Mouse (Mus musculus) heart, embryonic 11.5 days (tissue): Measurements from ENCODE around the gene Gm37240. TPM values are rescaled to one million over a fixed set of nuclear protein-coding genes. Genes with fewer than 3 reads are reported as not detected.
A peak's percentile ranks its signal among the peaks of the same experiment; 100 is the strongest.

Experiments
- ATAC-seq: fragments of 200-750 bp; cut with Nextera tagmentation; replicated peaks from 2 replicates; pipeline ENCODE4 v1.8.0; 2017; ENCODE audit warnings: moderate library complexity; ENCODE audit not compliant: insufficient number of reproducible peaks, low FRiP score, low TSS enrichment
- H3K27ac ChIP-seq: fragments of 300-500 bp; sonication (generic); 2 replicates; pipeline ENCODE4 v1.5.1; 2014; ENCODE audit warnings: mild to moderate bottlenecking, low read depth, low read length
- H3K27me3 ChIP-seq: fragments of 300-500 bp; sonication (generic); 2 replicates; pipeline ENCODE4 v1.6.1; 2014; ENCODE audit warnings: mild to moderate bottlenecking, low read length, mixed read lengths; ENCODE audit not compliant: control insufficient read depth, insufficient read depth
- H3K36me3 ChIP-seq: fragments of 300-500 bp; sonication (generic); 2 replicates; pipeline ENCODE4 v1.6.1; 2014; ENCODE audit warnings: mild to moderate bottlenecking, low read length, moderate library complexity, mixed read lengths; ENCODE audit not compliant: control insufficient read depth, insufficient read depth
- H3K4me1 ChIP-seq: fragments of 300-500 bp; sonication (generic); 2 replicates; pipeline ENCODE4 v1.6.1; 2014; ENCODE audit warnings: low read length; ENCODE audit not compliant: control insufficient read depth, insufficient read depth
- H3K4me2 ChIP-seq: fragments of 300-500 bp; sonication (generic); 2 replicates; pipeline ENCODE4 v1.6.1; 2014; ENCODE audit warnings: mild to moderate bottlenecking, moderate library complexity
- H3K4me3 ChIP-seq: fragments of 300-500 bp; sonication (generic); 2 replicates; pipeline ENCODE4 v1.5.1; 2014; ENCODE audit warnings: low read depth, low read length
- H3K9ac ChIP-seq: fragments of 300-500 bp; sonication (generic); 2 replicates; pipeline ENCODE4 v1.6.1; 2014; ENCODE audit warnings: mild to moderate bottlenecking, low read depth, low read length, moderate library complexity
- H3K9me3 ChIP-seq: fragments of 300-500 bp; sonication (generic); replicated peaks from 2 replicates; pipeline ENCODE4 v1.6.1; 2016; ENCODE audit warnings: low read length; ENCODE audit not compliant: control insufficient read depth
- WGBS: fragments of 180-500 bp; shearing (Covaris S2); extraction: QIAGEN DNeasy Blood & Tissue Kit; methylation state at CpG from one replicate; pipeline ENCODE4 v1.1.7; 2014; ENCODE audit not compliant: insufficient replicate concordance; 5-methylcytosine and 5-hydroxymethylcytosine counted together
- polyA plus RNA-seq: library from polyadenylated mRNA; unstranded; fragments of >200 nt; fragmentation: Nextera tagmentation; extraction: Ambion mirVana; gene quantifications from 2 replicates; pipeline ENCODE4 v1.2.1, GENCODE M21; 2014

Gm37240 gene
- polyA plus RNA-seq, 1 experiment from 2014 or later: 4.5 TPM

DNA sequence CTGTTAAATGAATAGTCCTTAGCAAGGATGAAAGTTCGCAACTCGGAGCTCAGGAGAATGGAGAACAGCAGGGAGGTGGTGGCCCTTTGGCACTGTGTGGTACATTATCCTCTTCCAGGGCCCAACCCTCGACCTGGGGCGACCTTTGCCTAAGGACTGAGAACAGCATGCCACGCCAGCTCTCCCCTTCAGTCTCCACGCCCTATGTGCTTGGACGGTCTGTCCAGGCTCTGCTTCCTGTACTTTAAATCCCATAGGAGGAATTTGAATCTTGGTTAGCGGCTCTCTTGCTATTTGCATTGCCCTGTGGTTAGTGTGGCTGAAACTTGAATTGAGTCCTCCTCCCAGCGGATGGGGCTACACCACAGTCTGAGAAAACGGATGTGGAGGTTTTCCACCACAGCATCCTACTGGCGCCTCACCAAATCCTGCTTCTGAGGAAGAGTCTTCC, 928 bp upstream of the Gm37240 start:
- Histone ChIP-seq H3K9me3 (no peaks in the 10 kb centered on the region), H3K27ac (no peak overlapping the region; the same call in 1 of the 2 replicates), H3K9ac (peak overlapping the region; percentile 36; the same call in 1 of the 2 replicates), H3K36me3 (no peaks in the 10 kb centered on the region), H3K4me2 (peak overlapping the region; percentile 65), H3K4me3 (peak overlapping the region; percentile 50), H3K27me3 (peaks cover 6% of the 10 kb centered on the region), H3K4me1 (peaks cover 9% of the 10 kb centered on the region)
- 9% methylated on average over 11 of the region's 11 CpGs for WGBS
- no peak for ATAC-seq

GRCm38 (mm10) chr3:85886636-85887238, 581 bp downstream of the Gm37240 start:
- ATAC-seq: 0 out of 2 replicates have a peak, but pooled peaks have one; percentile 3
- Histone ChIP-seq H3K27ac (no peak overlapping the region), H3K4me1 (peaks cover 9% of the 10 kb centered on the region), H3K36me3 (no peaks in the 10 kb centered on the region), H3K9ac (peak overlapping the region; percentile 62), H3K4me2 (peak overlapping the region; percentile 65), H3K9me3 (no peaks in the 10 kb centered on the region), H3K4me3 (peak overlapping the region; percentile 50), H3K27me3 (peaks cover 6% of the 10 kb centered on the region)
- WGBS: 3% methylated on average over 22 of the region's 22 CpGs

GRCm38 (mm10) chr3:85885906-85886305, 1.4 kb downstream of the Gm37240 start:
- H3K9ac ChIP-seq: no peak overlapping the region
- ATAC-seq: no peak
- no peaks in the 10 kb centered on the region for H3K36me3 ChIP-seq
- H3K4me3 ChIP-seq: no peak overlapping the region
- peaks cover 6% of the 10 kb centered on the region for H3K27me3 ChIP-seq
- WGBS: 38% methylated on average over 1 of the region's 1 CpGs
- H3K4me2 ChIP-seq: peak overlapping the region; percentile 65
- no peaks in the 10 kb centered on the region for H3K9me3 ChIP-seq
- H3K4me1 ChIP-seq: peaks cover 11% of the 10 kb centered on the region
- H3K27ac ChIP-seq: no peak overlapping the region

- no peak overlapping the region for H3K4me2 ChIP-seq
- H3K9me3 ChIP-seq: no peaks in the 10 kb centered on the region
- WGBS: 84% methylated on average over 2 of the region's 2 CpGs
- no peak overlapping the region for H3K27ac ChIP-seq
- H3K4me1 ChIP-seq: peaks cover 10% of the 10 kb centered on the region; the same call in 1 of the 2 replicates
- 0 out of 2 replicates have a peak, but pooled peaks cover 2% of the 10 kb centered on the region for H3K27me3 ChIP-seq
- no peaks in the 10 kb centered on the region for H3K36me3 ChIP-seq
- ATAC-seq: 0 out of 2 replicates have a peak, but pooled peaks have one; percentile 80
- H3K9ac ChIP-seq: no peak overlapping the region
- H3K4me3 ChIP-seq: no peak overlapping the region
Observed at GRCm38 (mm10) chr3:85880687-85881086, 6.6 kb downstream of the Gm37240 start.

- WGBS: 83% methylated on average over 8 of the region's 8 CpGs
Observed at GRCm38 (mm10) chr3:85880068-85880467, 7.2 kb downstream of the Gm37240 start.

DNA sequence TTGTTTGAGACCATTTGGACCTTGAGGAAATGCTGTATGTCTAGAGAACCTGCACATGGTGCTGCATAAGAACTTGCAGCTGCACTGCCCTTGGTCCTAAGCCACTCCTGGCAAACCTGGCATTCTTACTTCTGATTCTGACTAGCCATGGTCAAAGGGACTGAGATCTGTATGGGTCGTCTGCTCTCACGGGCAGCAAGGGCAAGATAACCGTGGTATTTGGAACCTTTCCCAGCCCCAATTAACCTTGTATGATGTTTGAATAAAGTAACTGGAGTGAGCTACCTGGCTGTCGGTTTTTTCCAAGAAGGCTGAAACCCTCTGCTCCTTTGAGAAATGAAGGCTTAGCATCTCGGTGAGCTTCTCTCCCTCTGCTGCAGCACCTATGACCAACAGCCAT, 8.4 kb downstream of the Gm37240 start:
- Histone ChIP-seq H3K4me2 (no peak overlapping the region), H3K36me3 (no peaks in the 10 kb centered on the region), H3K27me3 (no peaks in the 10 kb centered on the region), H3K9ac (no peak overlapping the region), H3K4me1 (peaks cover 10% of the 10 kb centered on the region; the same call in 1 of the 2 replicates), H3K9me3 (no peaks in the 10 kb centered on the region), H3K4me3 (no peak overlapping the region), H3K27ac (no peak overlapping the region)
- no peak for ATAC-seq
- 64% methylated on average over 5 of the region's 5 CpGs for WGBS

More at GRCm38 (mm10) chr3:85880068-85880467, 7.2 kb downstream of the Gm37240 start:
- Histone ChIP-seq H3K4me1 (peaks cover 10% of the 10 kb centered on the region; the same call in 1 of the 2 replicates), H3K4me2 (no peak overlapping the region), H3K9me3 (no peaks in the 10 kb centered on the region), H3K36me3 (no peaks in the 10 kb centered on the region), H3K27ac (no peak overlapping the region), H3K27me3 (0 out of 2 replicates have a peak, but pooled peaks cover 1% of the 10 kb centered on the region), H3K9ac (no peak overlapping the region), H3K4me3 (no peak overlapping the region)
- no peak for ATAC-seq

DNA sequence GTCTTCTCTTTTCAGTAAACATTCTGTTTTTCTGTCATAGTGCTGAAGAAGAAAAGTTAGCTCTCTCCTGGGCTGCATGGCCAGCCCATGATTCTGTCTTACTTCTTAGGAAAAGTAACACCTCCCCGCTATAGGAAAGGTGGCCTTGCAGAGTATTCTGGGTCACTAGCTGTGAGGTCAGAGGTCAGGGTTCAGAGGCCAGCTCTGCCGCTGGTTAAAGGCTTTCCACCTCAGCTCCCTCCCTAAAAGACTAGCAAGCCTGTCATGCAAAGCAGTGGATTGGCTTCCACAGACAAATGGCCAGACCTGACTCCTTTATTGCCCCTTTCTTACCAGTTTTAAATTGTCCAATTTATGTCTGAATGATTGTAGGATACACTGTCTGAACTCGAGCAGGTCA, 23.3 kb downstream of the Gm37240 start:
- no peak overlapping the region for H3K4me2 ChIP-seq
- no peak overlapping the region for H3K4me3 ChIP-seq
- no peak overlapping the region for H3K9ac ChIP-seq
- no peaks in the 10 kb centered on the region for H3K4me1 ChIP-seq
- no peak for ATAC-seq
- H3K36me3 ChIP-seq: no peaks in the 10 kb centered on the region
- H3K27me3 ChIP-seq: no peaks in the 10 kb centered on the region
- H3K27ac ChIP-seq: no peak overlapping the region
- WGBS: 40% methylated on average over 3 of the region's 3 CpGs
- H3K9me3 ChIP-seq: no peaks in the 10 kb centered on the region

GRCm38 (mm10) chr3:85862886-85863285, 24.4 kb downstream of the Gm37240 start:
- 80% methylated on average over 2 of the region's 2 CpGs for WGBS

GRCm38 (mm10) chr3:85860996-85861395, 26.3 kb downstream of the Gm37240 start:
- Histone ChIP-seq H3K4me3 (no peak overlapping the region), H3K9me3 (no peaks in the 10 kb centered on the region), H3K27ac (no peak overlapping the region), H3K36me3 (no peaks in the 10 kb centered on the region), H3K4me2 (no peak overlapping the region), H3K27me3 (no peaks in the 10 kb centered on the region), H3K9ac (no peak overlapping the region), H3K4me1 (peaks cover 7% of the 10 kb centered on the region; the same call in 1 of the 2 replicates)
- ATAC-seq: no peak
- 77% methylated on average over 5 of the region's 5 CpGs for WGBS

More at GRCm38 (mm10) chr3:85862886-85863285, 24.4 kb downstream of the Gm37240 start:
- no peaks in the 10 kb centered on the region for H3K36me3 ChIP-seq
- no peaks in the 10 kb centered on the region for H3K9me3 ChIP-seq
- no peak overlapping the region for H3K9ac ChIP-seq
- H3K4me1 ChIP-seq: peaks cover 7% of the 10 kb centered on the region; the same call in 1 of the 2 replicates
- ATAC-seq: no peak
- H3K27ac ChIP-seq: no peak overlapping the region
- no peak overlapping the region for H3K4me2 ChIP-seq
- H3K27me3 ChIP-seq: no peaks in the 10 kb centered on the region
- H3K4me3 ChIP-seq: no peak overlapping the region
